Mouse (Mus musculus) cerebellum, postnatal 10 days (tissue): ENCODE data around the gene Wdr5b.
"Not testable (repeated sequence)": the region's sequence is repeated elsewhere in the genome, so short reads cannot be mapped to it uniquely, and the experiment has no call there.

ENCODE experiments used
- DNase-seq, 2 experiments: peaks; one replicate each; pipeline ENCODE4 v3.0.0; 2021; ENCODE audit warnings: mixed read lengths in 2 of 2

Gene Wdr5b

GRCm38 (mm10) chr16:36040640-36041624 lies at the start of gene Wdr5b:
Wdr5b (plus strand) TSS chr16:36041190.
- DNase-seq: peak; percentile 95

GRCm38 (mm10) chr16:35992391-35992790 lies 48.6 kb upstream of the Wdr5b start:
- no peak for DNase-seq

- DNase-seq: no peak
These were observed 47.7 kb upstream of the Wdr5b start for GRCm38 (mm10) chr16:35993316-35993715.

GRCm38 (mm10) chr16:35998852-35999251 lies 42.1 kb upstream of the Wdr5b start:
- DNase-seq: not testable (repeated sequence)

- DNase-seq: no peak
These were observed 32.6 kb upstream of the Wdr5b start for GRCm38 (mm10) chr16:36008396-36008795.

- no peak for DNase-seq
These were observed 24.7 kb upstream of the Wdr5b start for GRCm38 (mm10) chr16:36016335-36016734.

GRCm38 (mm10) chr16:36028120-36028519 lies 12.9 kb upstream of the Wdr5b start:
- not testable (repeated sequence) for DNase-seq

- DNase-seq: no peak
These were observed 633 bp downstream of the Wdr5b start for GRCm38 (mm10) chr16:36041625-36042020.

GRCm38 (mm10) chr16:36043073-36043472 lies 2.1 kb downstream of the Wdr5b start:
- DNase-seq: no peak

- DNase-seq: no peak
These were observed 3.0 kb downstream of the Wdr5b start for GRCm38 (mm10) chr16:36043964-36044363.

- no peak for DNase-seq
These were observed 6.5 kb downstream of the Wdr5b start for GRCm38 (mm10) chr16:36047538-36047937.

- DNase-seq: no peak
These were observed 10.5 kb downstream of the Wdr5b start for GRCm38 (mm10) chr16:36051491-36051890.

- no peak for DNase-seq
These were observed 12.7 kb downstream of the Wdr5b start for GRCm38 (mm10) chr16:36053524-36054275.

GRCm38 (mm10) chr16:36054920-36055319 lies 13.9 kb downstream of the Wdr5b start:
- no peak for DNase-seq

- DNase-seq: no peak
These were observed 15.4 kb downstream of the Wdr5b start for GRCm38 (mm10) chr16:36056416-36056815.

GRCm38 (mm10) chr16:36057933-36058475 lies 17.0 kb downstream of the Wdr5b start:
- DNase-seq: no peak

- DNase-seq: not testable (repeated sequence)
These were observed 21.5 kb downstream of the Wdr5b start for GRCm38 (mm10) chr16:36062534-36062933.

- DNase-seq: peak; percentile 49 to 59
These were observed 22.3 kb downstream of the Wdr5b start for GRCm38 (mm10) chr16:36063315-36063714.

- no peak for DNase-seq
These were observed 23.9 kb downstream of the Wdr5b start for GRCm38 (mm10) chr16:36064904-36065303.

- DNase-seq: no peak
These were observed 26.7 kb downstream of the Wdr5b start for GRCm38 (mm10) chr16:36067694-36068093.

GRCm38 (mm10) chr16:36068356-36068755 lies 27.4 kb downstream of the Wdr5b start:
- DNase-seq: no peak

GRCm38 (mm10) chr16:36069819-36070575 lies 29.0 kb downstream of the Wdr5b start:
- no peak for DNase-seq

- DNase-seq: no peak
These were observed 30.1 kb downstream of the Wdr5b start for GRCm38 (mm10) chr16:36071071-36071449.
